Mouse (Mus musculus) macrophage (primary cell): ENCODE results near the gene Omd. TPM values are rescaled to one million over a fixed set of nuclear protein-coding genes. Genes with fewer than 3 reads are reported as not detected.
"Not testable (repeated sequence)": the region's sequence is repeated elsewhere in the genome, so short reads cannot be mapped to it uniquely, and the experiment has no call there.

ENCODE experiments used
- H3K27ac ChIP-seq: fragments of 350-480 bp; formaldehyde crosslinking; 2 replicates; pipeline ENCODE4 v1.9.0; 2021
- H3K36me3 ChIP-seq: fragments of 350-480 bp; formaldehyde crosslinking; 2 replicates; pipeline ENCODE4 v1.9.0; 2021; ENCODE audit errors: inconsistent target
- H3K4me3 ChIP-seq: fragments of 350-480 bp; formaldehyde crosslinking; 2 replicates; pipeline ENCODE4 v1.9.0; 2021; ENCODE audit errors: inconsistent target
- H3K79me2 ChIP-seq: fragments of 350-480 bp; formaldehyde crosslinking; 2 replicates; pipeline ENCODE4 v1.9.0; 2021; ENCODE audit errors: inconsistent target
- WGBS: methylation state at CpG from one replicate; pipeline ENCODE4 v1.1.7; 2026; ENCODE audit warnings: inconsistent platforms; ENCODE audit not compliant: missing documents; 5-methylcytosine and 5-hydroxymethylcytosine counted together
- polyA plus RNA-seq: library from polyadenylated mRNA; stranded (reverse); fragments of 250-400 nt; gene quantifications from 3 replicates; pipeline ENCODE4 v1.2.4, GENCODE M21; 2018; ENCODE audit warnings: inconsistent platforms

The Omd gene
- polyA plus RNA-seq, 1 experiment from 2014 or later: not detected

- no peaks in the 10 kb centered on the region for H3K36me3 ChIP-seq
- no peaks in the 10 kb centered on the region for H3K79me2 ChIP-seq
- no peak overlapping the region for H3K4me3 ChIP-seq
- WGBS: 100% methylated on average over 2 of the region's 2 CpGs
- no peak overlapping the region for H3K27ac ChIP-seq
Observed at GRCm38 (mm10) chr13:49571418-49571817, 10.8 kb upstream of the Omd start.

- Histone ChIP-seq H3K4me3 (no peak overlapping the region), H3K79me2 (no peaks in the 10 kb centered on the region), H3K27ac (no peak overlapping the region), H3K36me3 (no peaks in the 10 kb centered on the region)
Observed at GRCm38 (mm10) chr13:49583859-49584258, 1.6 kb downstream of the Omd start.

GRCm38 (mm10) chr13:49584307-49585005 lies 2.2 kb downstream of the Omd start:
- H3K36me3 ChIP-seq: no peaks in the 10 kb centered on the region
- no peak overlapping the region for H3K4me3 ChIP-seq
- WGBS: 79% methylated on average over 8 of the region's 8 CpGs

GRCm38 (mm10) chr13:49586062-49586461 lies 3.8 kb downstream of the Omd start:
- no peak overlapping the region for H3K27ac ChIP-seq
- 95% methylated on average over 6 of the region's 6 CpGs for WGBS
- no peaks in the 10 kb centered on the region for H3K36me3 ChIP-seq
- no peaks in the 10 kb centered on the region for H3K79me2 ChIP-seq
- no peak overlapping the region for H3K4me3 ChIP-seq

More at GRCm38 (mm10) chr13:49584307-49585005, 2.2 kb downstream of the Omd start:
- Histone ChIP-seq H3K79me2 (no peaks in the 10 kb centered on the region), H3K27ac (no peak overlapping the region)

GRCm38 (mm10) chr13:49602541-49602940 lies 20.3 kb downstream of the Omd start:
- H3K79me2 ChIP-seq, H3K4me3 ChIP-seq, H3K27ac ChIP-seq, H3K36me3 ChIP-seq: not testable (repeated sequence)
- 95% methylated on average over 2 of the region's 2 CpGs for WGBS

- no peak overlapping the region for H3K27ac ChIP-seq
- no peak overlapping the region for H3K4me3 ChIP-seq
- no peaks in the 10 kb centered on the region for H3K79me2 ChIP-seq
- no peaks in the 10 kb centered on the region for H3K36me3 ChIP-seq
Observed at GRCm38 (mm10) chr13:49603603-49604002, 21.3 kb downstream of the Omd start.

- no peak within 1 kb of the TSS for H3K4me3 ChIP-seq
- no peaks in the 10 kb centered on the region for H3K36me3 ChIP-seq
- 97% methylated on average over 4 of the region's 4 CpGs for WGBS
- H3K79me2 ChIP-seq: no peaks in the 10 kb centered on the region
- H3K27ac ChIP-seq: no peak within 1 kb of the TSS
Observed at GRCm38 (mm10) chr13:49607714-49608113, 25.5 kb downstream of the Omd start, which contains the start of gene Ogn. Ogn (plus strand) TSS chr13:49608046.

GRCm38 (mm10) chr13:49608589-49609322 lies 26.5 kb downstream of the Omd start:
- Histone ChIP-seq H3K4me3 (no peak overlapping the region), H3K36me3 (no peaks in the 10 kb centered on the region), H3K79me2 (no peaks in the 10 kb centered on the region), H3K27ac (no peak overlapping the region)
- 95% methylated on average over 4 of the region's 4 CpGs for WGBS

- Histone ChIP-seq H3K4me3 (no peak overlapping the region), H3K27ac (no peak overlapping the region), H3K79me2 (no peaks in the 10 kb centered on the region), H3K36me3 (no peaks in the 10 kb centered on the region)
- 100% methylated on average over 3 of the region's 3 CpGs for whole genome bisulfite sequencing
Observed at GRCm38 (mm10) chr13:49617021-49617420, 34.8 kb downstream of the Omd start.

- no peak overlapping the region for H3K27ac ChIP-seq
- H3K79me2 ChIP-seq: no peaks in the 10 kb centered on the region
- no peak overlapping the region for H3K4me3 ChIP-seq
- no peaks in the 10 kb centered on the region for H3K36me3 ChIP-seq
Observed at GRCm38 (mm10) chr13:49618365-49618764, 36.1 kb downstream of the Omd start.

- H3K27ac ChIP-seq: no peak overlapping the region
- no peak overlapping the region for H3K4me3 ChIP-seq
- H3K36me3 ChIP-seq: no peaks in the 10 kb centered on the region
- no peaks in the 10 kb centered on the region for H3K79me2 ChIP-seq
- WGBS: 92% methylated on average over 1 of the region's 1 CpGs
Observed at GRCm38 (mm10) chr13:49623216-49623615, 41.0 kb downstream of the Omd start.

GRCm38 (mm10) chr13:49628167-49628566 lies 45.9 kb downstream of the Omd start:
- Histone ChIP-seq H3K79me2 (no peaks in the 10 kb centered on the region), H3K27ac (no peak overlapping the region), H3K36me3 (no peaks in the 10 kb centered on the region), H3K4me3 (no peak overlapping the region)

- H3K79me2 ChIP-seq: no peaks in the 10 kb centered on the region
- WGBS: 93% methylated on average over 2 of the region's 2 CpGs
- no peaks in the 10 kb centered on the region for H3K36me3 ChIP-seq
- no peak overlapping the region for H3K27ac ChIP-seq
- H3K4me3 ChIP-seq: no peak overlapping the region
Observed at GRCm38 (mm10) chr13:49629076-49629475, 46.8 kb downstream of the Omd start.

GRCm38 (mm10) chr13:49639965-49640364 lies 57.7 kb downstream of the Omd start:
- Histone ChIP-seq H3K27ac (no peak overlapping the region), H3K79me2 (no peaks in the 10 kb centered on the region), H3K36me3 (no peaks in the 10 kb centered on the region), H3K4me3 (no peak overlapping the region)
- 94% methylated on average over 2 of the region's 2 CpGs for WGBS
